Mouse (Mus musculus): ENCODE results near the gene Hoxd4. TPM values are rescaled to one million over a fixed set of nuclear protein-coding genes. Genes with fewer than 3 reads are reported as not detected.
A peak's percentile ranks its signal among the peaks of the same experiment; 100 is the strongest.

The Hoxd4 gene
- polyA plus RNA-seq, 1 experiment from 2014 or later, result 1.2 TPM

DNA sequence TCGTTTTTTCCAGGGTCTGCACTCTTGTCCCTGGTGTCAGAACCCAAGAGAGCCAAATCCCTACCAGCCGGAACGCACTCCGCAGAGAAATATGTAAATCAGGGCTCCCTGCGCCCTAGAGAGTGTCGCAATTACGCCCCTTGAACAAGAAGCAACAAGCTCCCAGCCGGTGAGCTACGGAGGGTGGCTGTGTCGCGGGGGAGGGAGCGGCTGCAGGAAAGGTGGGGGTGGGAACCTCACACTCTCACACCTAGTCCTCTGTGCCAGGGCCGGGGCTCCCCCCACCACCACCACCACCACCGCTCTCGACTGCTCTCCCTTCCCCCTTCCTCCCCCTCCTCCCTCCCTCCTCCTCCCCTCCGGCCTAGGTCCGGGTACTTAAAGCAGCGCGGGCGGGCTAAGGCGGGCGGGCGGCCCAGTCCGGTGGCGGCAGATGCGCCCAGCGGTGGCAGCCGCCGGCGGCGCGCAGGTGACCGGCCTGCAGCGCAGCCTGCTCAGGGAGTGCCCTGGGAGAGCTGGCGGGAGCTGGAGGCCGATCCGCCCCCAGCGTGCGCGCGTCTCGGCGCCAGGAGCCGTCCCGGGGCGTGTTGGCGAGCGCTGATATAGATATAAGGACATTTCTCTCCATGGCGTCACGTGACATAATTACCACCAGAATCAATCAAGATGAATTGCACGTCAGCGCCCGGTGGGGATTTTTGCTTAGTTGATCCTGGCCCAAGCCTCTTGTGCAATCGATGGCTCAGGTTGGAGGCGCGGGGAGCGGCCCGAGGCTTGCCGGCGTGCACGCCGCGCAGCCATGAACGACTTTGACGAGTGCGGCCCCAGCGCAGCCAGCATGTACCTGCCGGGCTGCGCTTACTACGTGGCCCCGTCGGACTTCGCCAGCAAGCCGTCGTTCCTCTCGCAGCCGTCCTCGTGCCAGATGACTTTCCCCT is 29.9 kb upstream of the Hoxd4 start:
- peak; percentile 88 for DNase-seq (ENCODE audit: low spot score)
- Histone ChIP-seq H3K4me1 (peaks cover 71% of the 10 kb centered on the region), H3K4me3 (peak overlapping the region; percentile 80), H3K9me3 (replicated peaks) (no peaks in the 10 kb centered on the region), H3K27me3 (ENCODE audit: low read depth, poor library complexity, severe bottlenecking) (peaks cover 88% of the 10 kb centered on the region), H3K36me3 (peaks cover 8% of the 10 kb centered on the region; the same call in 1 of the 2 replicates), H3K27ac (peak overlapping the region; percentile 99)
- WGBS, result under 1% methylated on average over 78 of the region's 78 CpGs

DNA sequence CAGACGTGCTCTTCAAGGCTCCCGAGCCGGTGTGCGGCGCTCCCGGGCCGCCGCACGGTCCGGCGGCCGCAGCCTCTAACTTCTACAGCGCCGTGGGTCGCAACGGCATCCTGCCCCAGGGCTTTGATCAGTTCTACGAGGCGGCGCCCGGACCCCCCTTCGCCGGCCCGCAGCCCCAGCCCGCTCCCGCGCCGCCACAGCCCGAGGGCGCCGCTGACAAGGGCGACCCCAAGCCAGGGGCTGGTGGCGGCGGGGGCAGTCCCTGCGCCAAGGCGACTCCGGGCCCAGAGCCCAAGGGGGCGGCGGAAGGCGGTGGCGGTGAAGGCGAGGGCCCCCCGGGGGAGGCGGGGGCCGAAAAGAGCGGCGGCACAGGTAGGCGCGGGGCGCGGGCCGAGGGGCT is 28.9 kb upstream of the Hoxd4 start:
- 1% methylated on average over 50 of the region's 51 CpGs for WGBS
- peaks cover 88% of the 10 kb centered on the region for H3K27me3 ChIP-seq (ENCODE audit: low read depth, poor library complexity, severe bottlenecking)
- peak overlapping the region; percentile 80 for H3K4me3 ChIP-seq
- peaks cover 17% of the 10 kb centered on the region for H3K36me3 ChIP-seq
- no peaks in the 10 kb centered on the region for H3K9me3 ChIP-seq (replicated peaks)
- peaks cover 73% of the 10 kb centered on the region for H3K4me1 ChIP-seq
- peak; percentile 67 for DNase-seq (ENCODE audit: low spot score)
- H3K27ac ChIP-seq, result peak overlapping the region; percentile 99

DNA sequence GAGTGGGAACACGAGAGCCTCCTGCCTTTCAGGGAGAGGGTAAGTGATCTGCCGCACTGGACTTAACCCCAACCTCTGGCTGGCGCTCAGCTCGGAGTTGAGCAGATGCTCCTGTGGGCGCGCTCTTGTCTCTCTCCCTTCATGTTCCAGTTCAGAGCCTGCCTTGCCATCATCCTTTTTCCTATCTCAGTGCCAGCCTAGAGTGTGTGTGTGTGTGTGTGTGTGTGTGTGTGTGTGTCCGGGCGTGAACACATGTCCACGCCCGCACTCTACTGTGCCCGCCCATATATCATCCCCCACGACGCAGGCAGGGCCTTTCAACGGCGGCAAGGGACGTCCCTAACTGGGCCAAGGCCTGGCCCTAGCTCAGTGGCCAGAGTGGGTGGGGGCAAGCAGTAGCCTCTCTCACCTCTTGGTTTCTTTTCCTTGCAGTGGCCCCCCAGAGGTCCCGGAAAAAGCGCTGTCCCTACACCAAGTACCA is 28.2 kb upstream of the Hoxd4 start:
- Histone ChIP-seq H3K4me1 (peaks cover 69% of the 10 kb centered on the region), H3K4me3 (peak overlapping the region; percentile 80), H3K36me3 (peaks cover 18% of the 10 kb centered on the region), H3K27me3 (ENCODE audit: low read depth, poor library complexity, severe bottlenecking) (peaks cover 86% of the 10 kb centered on the region), H3K27ac (peak overlapping the region; percentile 99), H3K9me3 (replicated peaks) (no peaks in the 10 kb centered on the region)
- DNase-seq (ENCODE audit: low spot score), result peak; percentile 76
- WGBS, result 0% methylated on average over 18 of the region's 18 CpGs

DNA sequence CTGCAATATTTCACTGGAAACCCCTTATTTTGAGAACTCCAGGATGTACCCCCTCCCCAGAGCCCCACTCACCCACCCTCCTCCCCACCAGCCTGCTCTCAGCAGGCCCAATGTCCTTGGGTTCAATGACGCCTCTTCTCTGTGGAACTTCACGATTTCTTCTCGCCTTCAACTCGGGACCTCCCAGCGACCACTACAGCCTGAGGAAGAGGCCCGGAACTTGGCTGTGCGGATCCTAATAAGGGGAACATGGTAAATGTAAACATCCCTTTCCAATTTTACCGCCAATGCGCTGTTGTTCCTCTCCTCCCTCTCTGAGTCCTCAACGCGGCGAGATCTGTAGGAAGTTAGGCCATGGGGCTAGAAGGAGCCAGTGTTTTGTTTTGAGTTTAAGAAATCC is 27.6 kb upstream of the Hoxd4 start:
- peak overlapping the region; percentile 99 for H3K27ac ChIP-seq
- H3K36me3 ChIP-seq, result peaks cover 18% of the 10 kb centered on the region
- H3K9me3 ChIP-seq (replicated peaks), result no peaks in the 10 kb centered on the region
- DNase-seq (ENCODE audit: low spot score), result peak; percentile 53
- 2% methylated on average over 12 of the region's 12 CpGs for WGBS
- peak overlapping the region; percentile 80 for H3K4me3 ChIP-seq
- peaks cover 69% of the 10 kb centered on the region for H3K4me1 ChIP-seq
- peaks cover 82% of the 10 kb centered on the region for H3K27me3 ChIP-seq (ENCODE audit: low read depth, poor library complexity, severe bottlenecking)

DNA sequence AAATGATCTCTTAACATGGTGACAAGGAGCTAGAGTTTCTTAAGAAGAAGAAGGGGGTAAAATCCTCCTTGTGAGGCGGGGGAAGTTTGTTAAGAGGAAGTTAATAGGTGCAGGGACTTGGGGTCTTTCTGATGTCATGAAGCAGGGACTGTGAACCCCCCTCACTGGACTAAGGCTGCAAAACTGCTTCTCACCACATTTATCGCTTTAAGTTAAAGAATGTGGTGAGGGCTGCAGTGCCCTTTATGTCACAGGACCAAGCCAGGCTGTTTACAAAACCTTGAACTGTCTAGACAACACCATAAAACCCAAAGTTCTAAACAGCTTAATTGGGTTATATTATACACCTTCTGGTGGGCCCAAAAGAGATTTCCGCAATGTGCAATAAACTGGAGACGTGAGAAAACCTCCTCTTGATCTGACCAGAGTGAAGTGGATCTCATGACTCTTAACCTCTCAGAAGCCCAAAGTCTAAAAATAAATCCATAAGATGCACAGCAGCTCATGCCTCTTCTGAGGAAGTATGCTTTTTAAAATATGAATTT is 26.6 kb upstream of the Hoxd4 start:
- H3K4me1 ChIP-seq, result peaks cover 63% of the 10 kb centered on the region
- H3K27ac ChIP-seq, result peak overlapping the region; percentile 99
- H3K27me3 ChIP-seq (ENCODE audit: low read depth, poor library complexity, severe bottlenecking), result peaks cover 72% of the 10 kb centered on the region
- peak overlapping the region; percentile 80 for H3K4me3 ChIP-seq
- peak; percentile 47 for DNase-seq (ENCODE audit: low spot score)
- WGBS, result 2% methylated on average over 4 of the region's 4 CpGs
- H3K36me3 ChIP-seq, result peaks cover 18% of the 10 kb centered on the region
- H3K9me3 ChIP-seq (replicated peaks), result no peaks in the 10 kb centered on the region

DNA sequence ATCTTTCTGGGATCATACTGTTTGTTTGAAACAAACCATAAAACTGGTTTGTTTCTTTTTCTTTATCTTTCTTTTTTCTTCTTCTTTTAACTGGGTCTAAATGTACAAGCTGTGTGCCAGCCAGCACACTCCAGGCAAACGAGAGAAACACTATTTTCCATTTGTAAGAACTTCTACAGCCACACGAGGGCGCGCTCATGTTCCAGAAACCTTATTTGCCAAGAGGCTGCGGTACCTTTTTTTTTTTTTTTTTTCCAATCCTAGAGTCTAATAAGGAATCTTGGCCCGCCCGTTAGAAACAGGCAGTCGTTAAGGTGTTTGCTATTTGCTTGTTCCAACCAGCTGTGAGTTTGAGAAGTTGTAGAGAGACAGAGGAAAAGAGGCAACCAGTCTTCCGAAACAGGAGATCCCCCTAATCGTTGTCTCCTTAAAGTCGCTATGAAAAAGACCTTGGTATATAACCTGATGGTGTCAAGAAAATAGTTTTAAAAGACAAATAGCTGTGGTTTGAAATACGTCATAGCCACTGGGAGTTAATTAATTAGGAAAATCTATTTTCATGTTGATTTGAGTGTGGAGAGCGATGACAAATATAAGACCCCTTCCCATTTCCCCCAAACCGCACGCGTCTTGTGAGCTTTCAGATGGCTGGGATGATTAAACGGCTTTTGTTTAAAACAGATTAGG is 25.3 kb upstream of the Hoxd4 start:
- H3K36me3 ChIP-seq, result peaks cover 21% of the 10 kb centered on the region
- H3K27ac ChIP-seq, result peak overlapping the region; percentile 99
- DNase-seq (ENCODE audit: low spot score), result peak; percentile 87
- H3K9me3 ChIP-seq (replicated peaks), result no peaks in the 10 kb centered on the region
- H3K4me1 ChIP-seq, result peaks cover 54% of the 10 kb centered on the region
- peak overlapping the region; percentile 80 for H3K4me3 ChIP-seq
- H3K27me3 ChIP-seq (ENCODE audit: low read depth, poor library complexity, severe bottlenecking), result peaks cover 65% of the 10 kb centered on the region
- WGBS, result 3% methylated on average over 17 of the region's 17 CpGs

DNA sequence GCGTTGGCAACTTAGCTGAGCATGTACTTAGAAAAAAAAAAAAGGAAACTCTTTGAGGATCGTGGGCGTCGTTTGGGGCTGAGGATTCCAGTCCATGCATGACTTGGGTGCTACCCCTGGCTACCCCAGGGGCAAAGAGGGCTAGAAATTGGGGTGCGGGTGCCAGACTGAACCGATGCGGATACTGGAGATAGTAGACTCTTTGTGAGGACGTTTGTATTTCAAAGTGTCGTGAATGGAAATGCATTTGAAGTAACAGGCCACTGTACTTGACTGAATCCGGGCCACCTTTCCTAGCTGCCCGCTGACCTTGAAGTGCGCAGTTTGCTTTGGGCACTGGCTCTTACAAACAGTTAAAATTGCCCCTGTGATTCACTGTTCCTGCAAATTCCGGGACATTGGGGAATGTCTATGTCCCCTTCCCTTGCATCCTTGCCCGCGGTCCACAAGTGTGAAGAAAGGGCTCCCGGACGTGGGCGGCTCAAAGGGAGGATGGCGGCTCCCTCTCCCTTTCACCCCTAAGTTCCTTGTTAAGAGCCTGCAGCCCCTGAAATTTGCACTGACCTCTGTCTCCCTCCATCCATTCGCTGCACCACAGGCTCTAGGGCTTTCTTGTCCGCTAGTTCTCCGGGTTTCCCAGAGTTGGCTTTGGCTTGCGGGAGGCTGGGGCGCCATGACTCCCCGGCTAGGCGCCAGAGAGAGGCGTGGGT is 24.6 kb upstream of the Hoxd4 start:
- Histone ChIP-seq H3K36me3 (peaks cover 24% of the 10 kb centered on the region), H3K27ac (peak overlapping the region; percentile 99), H3K4me1 (peaks cover 52% of the 10 kb centered on the region), H3K4me3 (peak overlapping the region; percentile 80), H3K27me3 (ENCODE audit: low read depth, poor library complexity, severe bottlenecking) (peaks cover 63% of the 10 kb centered on the region), H3K9me3 (replicated peaks) (no peaks in the 10 kb centered on the region)
- WGBS, result 1% methylated on average over 27 of the region's 27 CpGs
- DNase-seq (ENCODE audit: low spot score), result peak; percentile 74

- Histone ChIP-seq H3K4me3 (peak overlapping the region; percentile 80), H3K36me3 (peaks cover 32% of the 10 kb centered on the region), H3K4me1 (peaks cover 51% of the 10 kb centered on the region), H3K9me3 (replicated peaks) (no peaks in the 10 kb centered on the region), H3K27me3 (ENCODE audit: low read depth, poor library complexity, severe bottlenecking) (peaks cover 63% of the 10 kb centered on the region), H3K27ac (peak overlapping the region; percentile 99)
- WGBS, result under 1% methylated on average over 31 of the region's 31 CpGs
- DNase-seq (ENCODE audit: low spot score), result peak; percentile 69
Measured at GRCm38 (mm10) chr2:74687698-74688555, 23.8 kb upstream of the Hoxd4 start.

- 3% methylated on average over 12 of the region's 12 CpGs for WGBS
- DNase-seq (ENCODE audit: low spot score), result peak; percentile 61
- Histone ChIP-seq H3K9me3 (replicated peaks) (no peaks in the 10 kb centered on the region), H3K36me3 (peaks cover 34% of the 10 kb centered on the region), H3K27ac (peak overlapping the region; percentile 99), H3K27me3 (ENCODE audit: low read depth, poor library complexity, severe bottlenecking) (peaks cover 64% of the 10 kb centered on the region), H3K4me1 (peaks cover 44% of the 10 kb centered on the region), H3K4me3 (peak overlapping the region; percentile 80)
Measured at GRCm38 (mm10) chr2:74688795-74689573, 22.7 kb upstream of the Hoxd4 start.

DNA sequence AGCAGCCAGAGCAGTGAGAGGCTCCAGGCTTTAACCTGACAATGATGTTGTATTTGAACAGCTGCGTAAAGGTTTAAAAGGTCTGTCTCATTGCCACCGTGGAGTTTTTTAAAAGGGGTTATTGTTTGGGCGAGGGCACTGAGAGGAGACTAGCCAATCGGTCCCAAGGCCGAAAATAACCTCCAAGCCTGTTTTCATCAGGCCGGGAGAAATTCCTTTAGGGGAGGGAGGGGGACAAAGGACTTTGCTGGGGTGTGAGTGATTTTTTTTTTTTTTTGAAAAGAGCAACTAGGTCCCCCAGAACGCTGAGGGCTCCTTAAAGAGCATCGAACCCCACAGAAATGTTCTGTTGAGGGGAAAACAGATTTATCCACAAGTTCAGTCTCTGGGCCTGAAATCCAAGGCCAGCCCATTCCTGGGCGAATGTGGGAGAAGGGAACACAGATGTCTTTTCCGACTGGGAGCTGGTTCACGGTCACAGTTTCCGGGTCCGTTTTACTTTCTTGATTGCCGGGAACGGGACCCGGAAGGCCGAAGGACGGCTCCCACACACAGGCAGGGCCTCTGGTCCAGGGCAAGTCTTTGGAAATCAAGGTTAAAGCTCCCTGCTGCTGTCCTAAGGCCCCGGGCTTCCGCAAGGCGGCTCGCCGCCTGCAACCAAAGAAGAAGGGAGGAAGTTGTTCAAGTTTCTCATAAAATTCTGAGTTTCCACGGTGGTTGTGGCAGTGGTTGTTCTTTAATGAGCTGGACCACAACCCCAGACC is 22.0 kb upstream of the Hoxd4 start:
- WGBS, result under 1% methylated on average over 24 of the region's 24 CpGs
- peaks cover 61% of the 10 kb centered on the region for H3K27me3 ChIP-seq (ENCODE audit: low read depth, poor library complexity, severe bottlenecking)
- peak overlapping the region; percentile 80 for H3K4me3 ChIP-seq
- DNase-seq (ENCODE audit: low spot score), result peak; percentile 77
- peaks cover 44% of the 10 kb centered on the region for H3K4me1 ChIP-seq
- peak overlapping the region; percentile 99 for H3K27ac ChIP-seq
- no peaks in the 10 kb centered on the region for H3K9me3 ChIP-seq (replicated peaks)
- H3K36me3 ChIP-seq, result peaks cover 29% of the 10 kb centered on the region
